Mouse (Mus musculus) bone marrow, adult 2 months (tissue): ENCODE results near the gene Slc27a1. TPM values are rescaled to one million over a fixed set of nuclear protein-coding genes. Genes with fewer than 3 reads are reported as not detected.

Source experiments
- H3K27ac ChIP-seq: fragments of 200-500 bp; 2 replicates; pipeline ENCODE4 v1.5.1; 2012; ENCODE audit warnings: low read depth, mild to moderate bottlenecking, control low read depth, inconsistent platforms, low read length; ENCODE audit not compliant: control insufficient read depth, poor library complexity, insufficient read depth
- H3K4me1 ChIP-seq: fragments of 200-500 bp; 2 replicates; pipeline ENCODE4 v1.6.1; 2011; ENCODE audit warnings: low read length; ENCODE audit not compliant: control insufficient read depth, insufficient read depth
- H3K4me3 ChIP-seq: fragments of 200-500 bp; replicated peaks from 2 replicates; pipeline ENCODE3; 2011; ENCODE audit warnings: mild to moderate bottlenecking, low read depth, low read length, control low read depth; ENCODE audit not compliant: control insufficient read depth
- CTCF ChIP-seq: fragments of 200-500 bp; IDR thresholded peaks from 2 replicates; pipeline ENCODE4 v1.5.1; 2011; ENCODE audit warnings: low read length, control low read depth; ENCODE audit not compliant: control insufficient read depth, insufficient read depth
- POLR2A ChIP-seq: fragments of 200-500 bp; IDR thresholded peaks from 2 replicates; pipeline ENCODE4 v1.6.1; 2011; ENCODE audit warnings: low read depth, mild to moderate bottlenecking, control low read depth, low read length, borderline replicate concordance; ENCODE audit not compliant: control insufficient read depth
- WGBS: fragments of 180-500 bp; shearing (Covaris S2); methylation state at CpG from one replicate; pipeline ENCODE4 v1.1.7; 2018; 5-methylcytosine and 5-hydroxymethylcytosine counted together
- polyA plus RNA-seq: library from polyadenylated mRNA; stranded (reverse); fragments of >200 nt; gene quantifications from 2 replicates; pipeline ENCODE4 v1.2.4, GENCODE M21; 2011; ENCODE audit warnings: low replicate concordance; ENCODE audit not compliant: missing spikeins, insufficient read depth, insufficient read length

Slc27a1 gene
- polyA plus RNA-seq, 1 experiment: 11.2 TPM

DNA sequence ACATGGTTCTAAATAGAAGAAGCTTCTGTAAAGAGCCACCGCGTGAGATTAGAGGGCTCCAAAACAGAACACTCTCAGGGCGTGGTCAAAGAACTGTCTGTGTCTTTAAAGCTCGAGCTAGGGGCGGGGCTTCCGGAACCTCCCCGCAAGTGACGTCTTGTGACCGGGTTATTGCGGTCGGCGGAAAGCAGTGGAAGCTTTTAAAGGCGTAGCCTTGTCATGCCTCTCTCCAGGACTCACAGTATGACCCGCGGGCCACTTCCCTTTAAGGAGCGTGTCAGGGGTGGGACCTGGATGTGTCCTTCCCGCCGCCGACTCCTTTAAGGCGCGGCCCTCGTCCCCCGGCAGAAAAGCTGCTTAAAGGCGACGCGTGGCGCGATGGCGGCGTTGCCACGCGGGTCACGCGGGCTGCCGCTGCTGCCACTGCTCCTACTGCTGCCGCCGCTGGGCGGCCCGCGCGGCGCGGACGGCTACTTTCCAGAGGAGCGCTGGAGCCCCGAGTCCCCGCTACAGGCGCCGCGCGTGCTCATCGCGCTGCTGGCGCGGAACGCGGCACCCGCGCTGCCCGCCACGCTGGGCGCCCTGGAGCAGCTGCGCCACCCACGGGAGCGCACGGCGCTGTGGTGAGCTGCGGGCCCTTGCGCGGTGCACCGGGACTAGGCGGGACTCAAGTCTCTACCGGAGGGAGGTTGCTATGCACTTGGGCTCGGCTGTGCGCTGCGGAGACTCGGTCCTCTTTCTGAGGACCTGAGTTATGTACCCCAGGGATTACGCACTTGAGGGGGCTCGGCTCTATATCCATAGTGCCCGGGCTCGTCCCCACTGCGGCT, 42.4 kb downstream of the Slc27a1 start, which contains the start of gene Colgalt1:
Gene Colgalt1 (plus strand): TSS at position 177 of the 830 bp plus-strand sequence.
- under 1% methylated on average over 82 of the region's 82 CpGs for WGBS
- TF ChIP-seq CTCF: no peak
- TF ChIP-seq POLR2A: peak; percentile 71; the same call in 1 of the 2 replicates
- peak within 1 kb of the TSS; percentile 94 for H3K27ac ChIP-seq

DNA sequence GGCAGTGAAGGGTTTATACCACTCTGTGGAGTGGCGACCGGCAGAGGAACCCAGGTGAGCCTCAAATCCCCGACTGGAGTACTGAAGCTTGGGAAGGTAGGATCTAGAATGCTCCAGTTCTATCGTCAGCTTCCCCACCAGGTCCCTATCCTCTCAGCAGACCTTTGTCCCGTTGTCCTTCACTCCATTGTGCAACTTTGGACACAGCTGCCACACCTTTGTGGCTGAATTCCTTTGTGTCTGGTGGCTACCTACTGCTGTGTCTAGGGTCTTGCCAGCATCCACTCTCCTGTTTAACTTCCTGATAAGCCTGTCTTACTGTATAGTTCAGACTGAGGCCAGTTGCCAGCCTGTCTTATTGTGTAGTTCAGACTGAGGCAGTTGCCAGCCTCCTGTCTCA, 43.5 kb downstream of the Slc27a1 start:
- Histone ChIP-seq H3K4me3 (peak overlapping the region; percentile 86), H3K4me1 (peaks cover 12% of the 10 kb centered on the region), H3K27ac (no peak overlapping the region)
- WGBS: 20% methylated on average over 5 of the region's 5 CpGs
- TF ChIP-seq CTCF (no peak), POLR2A (no peak)

More for the DNA sequence above, 42.4 kb downstream of the Slc27a1 start, which contains the start of gene Colgalt1:
- H3K4me3 ChIP-seq: peak within 1 kb of the TSS; percentile 86
- H3K4me1 ChIP-seq: peaks cover 12% of the 10 kb centered on the region

DNA sequence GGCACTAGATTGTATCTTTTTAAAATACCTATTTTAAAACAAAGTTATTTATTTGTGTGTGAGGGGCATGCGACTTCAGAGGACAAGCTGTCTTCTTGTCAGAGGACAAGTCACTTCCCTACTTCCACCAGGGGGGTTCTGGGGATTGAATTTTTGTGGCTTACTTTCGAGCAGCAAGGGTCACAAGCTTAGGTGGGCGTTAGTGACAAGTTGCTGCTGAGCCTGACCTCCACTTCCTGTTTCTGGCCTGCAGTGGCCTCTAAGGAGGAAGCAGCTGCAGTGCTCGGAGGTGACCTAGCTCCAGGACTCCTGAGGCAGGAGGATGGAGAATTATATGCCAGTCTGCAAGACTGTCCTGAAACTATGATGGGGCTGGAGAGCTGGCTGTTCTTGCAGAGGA, 44.7 kb downstream of the Slc27a1 start:
- no peak overlapping the region; the same call in 1 of the 2 replicates for H3K27ac ChIP-seq
- TF ChIP-seq CTCF (no peak), POLR2A (no peak)
- 14% methylated on average over 4 of the region's 4 CpGs for WGBS
- peaks cover 12% of the 10 kb centered on the region for H3K4me1 ChIP-seq
- no peak overlapping the region for H3K4me3 ChIP-seq

DNA sequence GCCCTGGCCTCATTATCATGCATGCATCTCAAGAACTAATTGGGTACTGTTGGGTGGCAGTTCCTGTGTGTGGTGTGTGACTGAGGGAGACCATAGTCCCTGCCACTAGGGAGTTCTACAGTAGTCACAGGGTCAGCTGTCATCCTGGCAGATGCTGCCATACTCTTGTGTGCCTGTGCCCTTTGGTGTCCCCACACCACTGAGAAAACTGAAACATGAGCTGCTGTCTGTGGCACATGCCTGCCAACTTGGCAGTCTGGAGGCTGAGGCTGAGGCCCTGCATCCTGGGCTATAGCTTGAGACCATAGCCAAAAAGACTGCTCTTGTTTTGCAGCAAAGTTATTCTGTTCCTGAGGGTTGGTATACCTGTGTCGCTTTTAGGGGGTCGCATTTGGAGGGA, 51.1 kb downstream of the Slc27a1 start:
- WGBS: 92% methylated on average over 2 of the region's 2 CpGs
- TF ChIP-seq CTCF: no peak
- TF ChIP-seq POLR2A: no peak
- Histone ChIP-seq H3K4me3 (no peak overlapping the region), H3K27ac (no peak overlapping the region), H3K4me1 (no peaks in the 10 kb centered on the region)

DNA sequence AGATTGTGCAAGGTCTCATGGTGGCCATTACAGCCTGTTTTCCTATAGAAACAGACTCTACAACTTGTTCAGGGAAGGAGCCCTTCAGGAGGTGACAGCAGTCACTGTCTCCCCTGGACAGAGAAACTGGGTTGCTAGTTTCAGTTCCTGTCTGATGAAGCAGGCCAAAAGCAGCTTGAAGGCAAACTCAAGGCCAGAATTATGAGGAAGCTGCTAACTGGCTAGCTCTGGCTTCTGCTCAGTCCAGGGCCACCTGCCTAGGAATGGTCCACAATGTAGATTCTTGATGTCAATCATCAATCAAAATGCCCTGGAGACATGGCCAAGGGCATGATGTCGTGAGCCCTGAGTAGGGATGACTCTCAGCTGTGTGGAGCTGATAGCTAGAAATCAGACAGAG, 56.4 kb downstream of the Slc27a1 start:
- 59% methylated on average over 1 of the region's 1 CpGs for WGBS
- TF ChIP-seq CTCF (no peak), POLR2A (no peak)
- H3K4me3 ChIP-seq: no peak overlapping the region
- H3K4me1 ChIP-seq: peaks cover 1% of the 10 kb centered on the region; the same call in 1 of the 2 replicates
- H3K27ac ChIP-seq: no peak overlapping the region

DNA sequence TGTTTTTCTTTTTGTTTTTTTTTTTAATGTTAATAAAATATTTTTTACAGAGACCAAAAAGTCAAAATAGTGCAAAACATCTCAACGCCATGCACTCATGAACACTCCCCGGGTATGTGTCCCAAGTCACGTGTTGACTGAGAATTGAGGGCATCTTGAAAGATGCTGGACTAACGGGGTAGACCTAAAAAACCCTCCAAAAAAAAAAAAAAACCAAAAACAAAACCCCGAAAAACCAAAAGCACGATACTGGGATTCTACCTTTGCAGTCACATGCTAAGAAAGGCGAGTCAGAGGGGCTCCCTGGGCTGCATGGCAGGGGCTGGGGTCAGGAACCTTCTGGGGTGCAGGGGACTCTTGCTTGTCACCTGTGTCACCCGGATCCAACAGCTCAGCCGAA, 58.1 kb downstream of the Slc27a1 start:
- 81% methylated on average over 9 of the region's 9 CpGs for WGBS
- no peak overlapping the region for H3K27ac ChIP-seq
- peaks cover 1% of the 10 kb centered on the region; the same call in 1 of the 2 replicates for H3K4me1 ChIP-seq
- no peak overlapping the region for H3K4me3 ChIP-seq
- no peak for TF ChIP-seq CTCF
- no peak for TF ChIP-seq POLR2A

DNA sequence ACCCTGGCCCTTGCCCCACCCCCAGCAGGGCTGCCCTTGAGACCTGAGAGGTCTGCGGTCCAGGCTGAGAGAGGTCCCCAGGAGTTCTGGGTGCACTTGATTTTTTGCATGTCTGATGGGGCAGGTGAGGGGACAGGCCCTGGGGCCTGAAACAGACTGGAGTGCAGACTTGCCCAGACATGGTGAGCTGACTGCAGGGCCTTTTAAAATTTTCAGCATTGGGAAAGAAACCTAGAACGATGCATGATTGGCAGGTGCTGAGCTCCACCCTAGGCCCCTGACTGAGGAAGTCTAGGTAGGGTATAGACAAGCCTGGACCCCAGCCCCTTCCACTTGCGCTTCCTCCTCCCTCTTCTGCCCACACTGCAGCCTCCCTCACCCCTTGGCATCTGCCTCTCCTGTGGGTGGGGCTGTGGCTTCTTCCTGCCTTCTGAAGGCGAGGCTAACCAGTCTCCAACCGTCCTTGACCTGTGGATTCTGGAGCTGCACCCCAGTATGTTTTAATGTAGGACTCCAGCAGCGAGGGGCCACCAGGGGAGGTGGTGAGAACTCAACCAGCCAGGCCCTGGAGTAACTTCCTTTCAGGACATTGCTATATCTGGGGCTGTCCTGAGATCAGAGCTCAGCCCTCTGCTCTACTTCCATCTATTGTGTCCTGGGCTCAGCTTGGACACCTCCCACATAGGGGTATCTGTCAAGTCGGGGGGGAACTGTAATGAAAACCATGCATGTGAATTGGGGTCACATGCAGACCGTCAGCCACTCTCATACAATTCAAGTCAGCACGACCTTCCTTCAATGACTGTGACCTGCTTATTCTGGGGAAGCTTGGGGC, 58.8 kb downstream of the Slc27a1 start:
- Histone ChIP-seq H3K27ac (peak overlapping the region; percentile 23), H3K4me1 (peaks cover 1% of the 10 kb centered on the region; the same call in 1 of the 2 replicates), H3K4me3 (no peak overlapping the region)
- TF ChIP-seq POLR2A (no peak), CTCF (no peak)
- WGBS: 15% methylated on average over 9 of the region's 9 CpGs

DNA sequence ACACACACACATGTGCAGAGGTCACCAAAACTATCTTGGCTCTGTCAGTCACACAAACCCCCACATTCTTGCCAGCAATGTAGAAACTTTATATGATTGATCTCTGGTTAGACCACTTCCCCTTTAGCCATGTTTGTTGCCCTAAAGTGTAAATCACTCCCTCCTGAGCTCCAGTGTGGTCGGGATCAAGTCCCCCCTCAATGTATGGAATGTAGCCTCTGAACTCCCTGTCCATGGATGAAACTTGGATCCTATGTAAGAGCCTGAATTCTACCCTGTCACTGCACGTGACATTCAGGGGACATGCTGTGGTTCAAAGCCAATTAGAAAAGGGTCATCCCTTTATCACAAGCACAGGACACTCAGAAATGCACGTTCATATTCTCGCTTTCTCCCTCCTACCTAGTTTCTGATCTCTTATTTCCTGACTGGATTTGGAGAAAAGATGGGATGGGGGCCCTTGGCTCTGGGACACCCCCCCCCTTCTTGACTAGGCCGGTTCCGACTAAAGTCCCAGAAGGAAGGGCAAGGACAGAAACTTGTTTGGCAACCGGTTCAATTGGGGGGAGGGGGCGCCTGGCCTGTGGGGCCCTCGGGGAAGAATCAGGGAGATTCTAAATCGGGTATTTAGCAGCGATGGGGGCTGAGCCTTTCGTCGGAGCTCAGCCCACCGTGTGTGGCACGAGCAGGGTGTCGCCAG, 59.9 kb downstream of the Slc27a1 start:
- Histone ChIP-seq H3K4me1 (peaks cover 1% of the 10 kb centered on the region), H3K27ac (peak overlapping the region; percentile 57), H3K4me3 (peak overlapping the region; percentile 78)
- WGBS: 2% methylated on average over 16 of the region's 16 CpGs
- TF ChIP-seq POLR2A (no peak), CTCF (no peak)
